Mouse (Mus musculus): ENCODE measurements around the gene Carns1. TPM values are rescaled to one million over a fixed set of nuclear protein-coding genes. Genes with fewer than 3 reads are reported as not detected.
"Not testable (repeated sequence)": the region's sequence is repeated elsewhere in the genome, so short reads cannot be mapped to it uniquely, and the experiment has no call there.

The Carns1 gene
- polyA plus RNA-seq, 1 experiment = 4.4 TPM

- Histone ChIP-seq H3K4me3 (ENCODE audit: low read depth, low read length) (no peak overlapping the region), H3K36me3 (ENCODE audit: control insufficient read depth, insufficient read depth, low read length) (peaks cover 8% of the 10 kb centered on the region; the same call in 1 of the 2 replicates), H3K27me3 (ENCODE audit: control insufficient read depth, insufficient read depth, low read length) (no peaks in the 10 kb centered on the region), H3K4me1 (ENCODE audit: control insufficient read depth, insufficient read depth, insufficient read length, low read length) (peaks cover 21% of the 10 kb centered on the region), H3K27ac (ENCODE audit: insufficient read depth, low read depth, low read length) (no peak overlapping the region)
- TF ChIP-seq POLR2A (IDR thresholded peaks at IDR 0.05; ENCODE audit: low read depth, low read length) (no peak), CTCF (IDR thresholded peaks at IDR 0.05; ENCODE audit: extremely low read depth, insufficient read length, insufficient replicate concordance, low read depth, low read length) (no peak)
- 85% methylated on average over 4 of the region's 4 CpGs for WGBS
These were observed 50.8 kb downstream of the Carns1 start for GRCm38 (mm10) chr19:4124432-4124831.

- H3K4me3 ChIP-seq (ENCODE audit: low read depth, low read length) = no peak overlapping the region
- H3K36me3 ChIP-seq (ENCODE audit: control insufficient read depth, insufficient read depth, low read length) = peaks cover 5% of the 10 kb centered on the region; the same call in 1 of the 2 replicates
- TF ChIP-seq POLR2A (IDR thresholded peaks at IDR 0.05; ENCODE audit: low read depth, low read length) (no peak), CTCF (IDR thresholded peaks at IDR 0.05; ENCODE audit: extremely low read depth, insufficient read length, insufficient replicate concordance, low read depth, low read length) (no peak)
- H3K27me3 ChIP-seq (ENCODE audit: control insufficient read depth, insufficient read depth, low read length) = no peaks in the 10 kb centered on the region
- 75% methylated on average over 7 of the region's 7 CpGs for WGBS
- peaks cover 24% of the 10 kb centered on the region for H3K4me1 ChIP-seq (ENCODE audit: control insufficient read depth, insufficient read depth, insufficient read length, low read length)
- no peak overlapping the region for H3K27ac ChIP-seq (ENCODE audit: insufficient read depth, low read depth, low read length)
These were observed 52.6 kb downstream of the Carns1 start for GRCm38 (mm10) chr19:4122411-4123370.

- 50% methylated on average over 6 of the region's 6 CpGs for WGBS
- not testable (repeated sequence) for H3K36me3 ChIP-seq (ENCODE audit: control insufficient read depth, insufficient read depth, low read length); H3K4me3 ChIP-seq (ENCODE audit: low read depth, low read length); H3K27me3 ChIP-seq (ENCODE audit: control insufficient read depth, insufficient read depth, low read length)
- Histone ChIP-seq H3K27ac (ENCODE audit: insufficient read depth, low read depth, low read length) (peak overlapping the region; percentile 11; the same call in 1 of the 2 replicates), H3K4me1 (ENCODE audit: control insufficient read depth, insufficient read depth, insufficient read length, low read length) (peaks cover 17% of the 10 kb centered on the region)
These were observed 53.4 kb downstream of the Carns1 start for GRCm38 (mm10) chr19:4121896-4122295.

- peaks cover 12% of the 10 kb centered on the region; the same call in 1 of the 2 replicates for H3K4me1 ChIP-seq (ENCODE audit: control insufficient read depth, insufficient read depth, insufficient read length, low read length)
- TF ChIP-seq CTCF (IDR thresholded peaks at IDR 0.05; ENCODE audit: extremely low read depth, insufficient read length, insufficient replicate concordance, low read depth, low read length) (no peak), POLR2A (IDR thresholded peaks at IDR 0.05; ENCODE audit: low read depth, low read length) (peak; percentile 45)
- H3K27ac ChIP-seq (ENCODE audit: insufficient read depth, low read depth, low read length) = peak overlapping the region; percentile 79
- 3% methylated on average over 38 of the region's 38 CpGs for WGBS
- H3K4me3 ChIP-seq (ENCODE audit: low read depth, low read length) = peak overlapping the region; percentile 68
- H3K36me3 ChIP-seq (ENCODE audit: control insufficient read depth, insufficient read depth, low read length) = peaks cover 14% of the 10 kb centered on the region; the same call in 1 of the 2 replicates
- no peaks in the 10 kb centered on the region for H3K27me3 ChIP-seq (ENCODE audit: control insufficient read depth, insufficient read depth, low read length)
These were observed 54.0 kb downstream of the Carns1 start for GRCm38 (mm10) chr19:4121097-4121805.

GRCm38 (mm10) chr19:4120496-4120895 lies 54.8 kb downstream of the Carns1 start:
- peak overlapping the region; percentile 46 for H3K27ac ChIP-seq (ENCODE audit: insufficient read depth, low read depth, low read length)
- H3K4me3 ChIP-seq (ENCODE audit: low read depth, low read length) = no peak overlapping the region
- no peak for TF ChIP-seq CTCF (IDR thresholded peaks at IDR 0.05; ENCODE audit: extremely low read depth, insufficient read length, insufficient replicate concordance, low read depth, low read length)
- no peak for TF ChIP-seq POLR2A (IDR thresholded peaks at IDR 0.05; ENCODE audit: low read depth, low read length)
- H3K27me3 ChIP-seq (ENCODE audit: control insufficient read depth, insufficient read depth, low read length) = no peaks in the 10 kb centered on the region
- H3K4me1 ChIP-seq (ENCODE audit: control insufficient read depth, insufficient read depth, insufficient read length, low read length) = peaks cover 12% of the 10 kb centered on the region; the same call in 1 of the 2 replicates
- WGBS = 91% methylated on average over 2 of the region's 2 CpGs
- H3K36me3 ChIP-seq (ENCODE audit: control insufficient read depth, insufficient read depth, low read length) = peaks cover 18% of the 10 kb centered on the region; the same call in 1 of the 2 replicates

- WGBS = 66% methylated on average over 6 of the region's 6 CpGs
- peaks cover 17% of the 10 kb centered on the region; the same call in 1 of the 2 replicates for H3K4me1 ChIP-seq (ENCODE audit: control insufficient read depth, insufficient read depth, insufficient read length, low read length)
- peak overlapping the region; percentile 46 for H3K27ac ChIP-seq (ENCODE audit: insufficient read depth, low read depth, low read length)
- peaks cover 23% of the 10 kb centered on the region for H3K36me3 ChIP-seq (ENCODE audit: control insufficient read depth, insufficient read depth, low read length)
- no peaks in the 10 kb centered on the region for H3K27me3 ChIP-seq (ENCODE audit: control insufficient read depth, insufficient read depth, low read length)
- H3K4me3 ChIP-seq (ENCODE audit: low read depth, low read length) = no peak overlapping the region
- TF ChIP-seq POLR2A (IDR thresholded peaks at IDR 0.05; ENCODE audit: low read depth, low read length) (no peak), CTCF (IDR thresholded peaks at IDR 0.05; ENCODE audit: extremely low read depth, insufficient read length, insufficient replicate concordance, low read depth, low read length) (no peak)
These were observed 55.4 kb downstream of the Carns1 start for GRCm38 (mm10) chr19:4119716-4120487.
